Mouse (Mus musculus): Measurements from ENCODE around the gene Selenop. TPM values are rescaled to one million over a fixed set of nuclear protein-coding genes. Genes with fewer than 3 reads are reported as not detected.
A peak's percentile ranks its signal among the peaks of the same experiment; 100 is the strongest.
"Not testable (repeated sequence)": the region's sequence is repeated elsewhere in the genome, so short reads cannot be mapped to it uniquely, and the experiment has no call there.

Gene Selenop
- 300 and 304 TPM in 2 replicates for polyA plus RNA-seq (2012; rRNA removed)

DNA sequence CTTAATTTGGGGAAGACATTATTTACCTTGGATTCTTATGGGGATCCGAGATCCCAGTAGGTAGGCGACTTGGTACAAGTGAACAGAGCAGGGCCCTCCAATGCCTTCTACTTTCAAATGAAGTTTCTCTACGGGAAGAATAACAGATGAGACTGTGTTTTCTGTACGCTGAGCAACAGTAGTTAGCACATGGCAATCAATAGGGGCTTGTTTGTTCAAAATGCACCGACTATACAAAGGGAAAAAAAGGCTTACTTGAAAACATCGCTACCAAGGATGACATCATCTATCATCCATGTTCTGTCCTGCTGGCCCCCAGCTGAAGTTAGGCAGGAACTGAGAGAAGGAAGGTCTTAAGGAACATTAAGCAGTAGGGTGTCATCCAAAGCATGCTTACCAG is at the start of gene Selenop:
Gene Selenop (plus strand): TSS at position 301 of the 400 bp plus-strand sequence.
- no peak for DNase-seq (ENCODE audit: low read depth)

DNA sequence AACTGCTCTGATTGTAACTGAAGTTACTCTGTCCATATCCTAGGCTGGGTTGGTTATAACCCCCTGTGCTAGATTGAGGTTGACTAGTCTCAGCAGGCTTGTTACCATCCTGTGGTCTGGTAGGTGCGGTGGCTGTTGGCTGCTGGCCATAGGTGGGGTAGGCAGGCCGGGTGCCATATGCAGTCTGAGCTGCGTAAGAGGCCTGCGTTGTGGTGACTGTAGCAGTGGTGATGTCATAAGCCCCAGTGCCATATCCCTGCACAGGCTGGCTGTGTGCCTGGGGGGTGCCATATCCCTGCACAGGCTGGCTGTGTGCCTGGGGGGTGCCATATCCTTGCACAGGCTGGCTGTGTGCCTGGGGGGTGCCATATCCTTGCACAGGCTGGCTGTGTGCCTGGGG is 49.7 kb upstream of the Selenop start:
- not testable (repeated sequence) for DNase-seq (ENCODE audit: low read depth)

DNA sequence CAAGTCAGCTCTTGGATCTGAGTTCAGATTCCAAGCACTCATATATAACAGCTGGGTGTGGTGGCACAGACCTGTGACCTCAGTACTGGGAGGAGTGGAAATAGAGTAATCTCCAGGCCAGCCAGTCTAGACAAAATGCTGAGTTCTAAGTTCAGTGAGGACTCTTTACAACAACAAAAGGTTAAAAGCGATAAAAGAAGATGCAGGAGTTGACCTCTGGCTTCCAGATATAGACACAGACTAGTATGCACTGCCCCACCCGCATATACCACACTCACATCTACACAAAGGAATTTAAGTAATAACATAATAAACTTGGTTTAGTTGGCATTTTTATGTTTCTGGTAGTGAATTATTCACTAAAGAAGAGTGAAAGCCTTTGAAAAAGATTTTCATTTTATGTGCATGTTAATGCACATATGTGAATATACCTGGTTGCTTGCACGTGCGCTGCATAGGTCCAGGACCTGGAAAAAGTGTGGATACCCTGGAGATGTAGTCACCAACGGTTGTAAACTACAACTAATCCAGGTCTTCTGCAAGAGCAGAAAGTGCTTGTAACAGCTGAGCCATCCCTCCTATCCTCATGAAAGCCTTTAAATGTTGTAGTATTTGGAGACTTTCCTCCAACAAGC is 45.4 kb upstream of the Selenop start:
- DNase-seq (ENCODE audit: low read depth), result no peak

DNA sequence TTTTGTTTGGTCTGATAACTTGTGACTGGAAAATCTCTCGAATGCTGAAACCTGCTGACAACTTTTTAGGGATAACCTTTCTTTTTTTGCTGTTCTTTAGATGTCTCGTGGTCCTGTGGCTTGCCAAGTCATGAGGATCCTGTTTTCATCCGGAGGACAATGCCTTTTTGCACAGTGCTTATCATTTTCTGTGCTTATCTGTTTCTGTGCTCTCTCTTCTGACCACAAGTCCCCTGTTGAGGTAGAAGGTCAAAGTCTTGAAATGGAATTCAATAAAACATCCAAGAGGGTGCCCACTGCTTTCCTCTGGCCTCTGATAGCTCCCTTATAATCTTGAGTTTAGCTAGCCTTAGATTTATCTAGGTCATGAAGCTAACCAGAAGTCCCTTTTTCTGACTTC is 41.8 kb upstream of the Selenop start:
- DNase-seq (ENCODE audit: low read depth), result no peak

DNA sequence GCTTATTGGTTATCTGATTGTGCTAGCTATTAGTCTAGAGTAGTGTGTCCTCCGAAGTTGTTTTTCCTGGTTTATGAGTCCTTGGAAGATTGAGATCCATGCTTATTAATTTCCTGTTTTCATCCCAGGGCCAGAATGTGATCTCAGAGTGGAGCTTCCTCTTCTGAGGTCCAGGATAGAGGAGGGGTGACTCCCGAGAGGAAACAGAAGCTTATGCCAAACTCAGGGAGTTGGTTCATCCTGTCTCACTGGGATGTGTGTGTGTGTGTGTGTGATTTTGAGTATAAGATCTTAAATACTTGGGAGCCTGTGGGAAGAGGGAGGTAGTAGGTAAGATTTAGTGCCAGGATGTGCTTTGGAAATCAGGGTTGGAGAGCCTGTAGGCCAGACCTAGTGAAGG is 40.2 kb upstream of the Selenop start:
- no peak for DNase-seq (ENCODE audit: low read depth)

DNA sequence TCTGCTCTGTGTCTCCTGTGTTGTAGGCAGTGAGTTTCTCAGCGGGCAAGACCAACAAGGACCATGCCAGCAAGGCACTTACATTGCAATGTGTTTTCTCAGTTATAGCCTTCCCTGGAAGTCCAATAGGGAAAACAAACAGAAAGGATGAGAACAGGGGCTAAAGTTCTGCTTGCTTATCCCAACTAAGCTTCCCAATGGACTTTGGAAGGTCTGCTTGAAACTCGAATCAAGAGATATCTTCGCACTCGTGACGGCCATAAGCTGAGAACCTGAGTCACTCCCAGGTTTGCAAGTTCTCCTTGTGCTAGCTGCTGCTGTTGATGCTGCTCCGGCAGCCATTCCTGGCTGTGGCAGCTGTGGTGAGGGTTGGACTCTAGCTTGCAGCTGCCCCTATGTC is 39.4 kb upstream of the Selenop start:
- DNase-seq (ENCODE audit: low read depth), result no peak

DNA sequence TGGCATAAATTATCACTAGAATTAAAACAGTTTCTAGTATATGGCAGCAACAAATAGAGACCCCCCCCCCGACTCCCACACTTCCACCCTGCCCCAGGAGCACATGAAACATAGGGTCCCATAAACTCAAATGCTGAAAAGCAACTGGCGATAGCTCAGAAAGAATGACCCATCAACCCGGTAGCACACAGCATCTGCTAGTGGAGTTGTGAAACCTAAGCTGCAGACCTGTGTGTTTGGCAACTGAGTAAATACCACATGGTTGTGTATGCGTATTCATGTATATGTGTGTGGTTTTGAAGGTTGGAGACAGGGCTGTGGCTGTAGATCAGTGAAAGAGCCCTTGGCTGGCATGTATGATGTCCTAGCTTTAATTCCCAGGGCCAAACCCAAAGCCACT is 37.3 kb upstream of the Selenop start:
- no peak for DNase-seq (ENCODE audit: low read depth)

DNA sequence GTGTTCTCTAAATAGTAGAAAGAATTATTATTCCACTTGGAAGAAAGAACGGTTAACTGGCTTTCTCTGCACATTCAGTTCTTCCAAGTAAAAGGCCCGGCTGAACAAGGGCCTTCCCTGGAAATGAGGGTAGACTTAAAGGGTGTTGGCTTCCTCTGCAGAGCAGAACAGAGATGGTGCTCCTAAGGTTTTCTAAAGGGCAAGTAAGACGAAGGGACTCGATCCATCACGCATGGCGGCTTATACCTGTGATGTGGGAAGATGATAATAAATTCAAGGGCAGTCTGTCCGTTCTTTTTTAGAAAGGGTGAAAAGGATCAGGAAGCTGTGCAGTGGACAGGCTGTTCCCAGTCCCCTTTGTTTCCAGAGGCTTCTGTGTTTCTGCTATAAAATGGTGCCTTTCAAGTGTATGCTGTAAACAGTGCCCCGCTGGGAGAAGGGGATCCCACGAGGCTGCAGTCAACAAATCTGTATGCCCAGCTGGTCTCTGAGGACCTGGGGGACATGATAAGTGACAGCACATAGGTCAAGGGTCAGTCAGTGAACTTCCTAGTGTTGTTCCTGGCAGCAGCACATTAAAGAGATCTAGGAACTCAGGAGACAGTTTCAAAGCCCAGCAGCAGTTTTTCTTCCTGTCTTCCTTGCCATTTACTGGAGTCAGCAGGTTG is 36.0 kb upstream of the Selenop start:
- no peak for DNase-seq (ENCODE audit: low read depth)

DNA sequence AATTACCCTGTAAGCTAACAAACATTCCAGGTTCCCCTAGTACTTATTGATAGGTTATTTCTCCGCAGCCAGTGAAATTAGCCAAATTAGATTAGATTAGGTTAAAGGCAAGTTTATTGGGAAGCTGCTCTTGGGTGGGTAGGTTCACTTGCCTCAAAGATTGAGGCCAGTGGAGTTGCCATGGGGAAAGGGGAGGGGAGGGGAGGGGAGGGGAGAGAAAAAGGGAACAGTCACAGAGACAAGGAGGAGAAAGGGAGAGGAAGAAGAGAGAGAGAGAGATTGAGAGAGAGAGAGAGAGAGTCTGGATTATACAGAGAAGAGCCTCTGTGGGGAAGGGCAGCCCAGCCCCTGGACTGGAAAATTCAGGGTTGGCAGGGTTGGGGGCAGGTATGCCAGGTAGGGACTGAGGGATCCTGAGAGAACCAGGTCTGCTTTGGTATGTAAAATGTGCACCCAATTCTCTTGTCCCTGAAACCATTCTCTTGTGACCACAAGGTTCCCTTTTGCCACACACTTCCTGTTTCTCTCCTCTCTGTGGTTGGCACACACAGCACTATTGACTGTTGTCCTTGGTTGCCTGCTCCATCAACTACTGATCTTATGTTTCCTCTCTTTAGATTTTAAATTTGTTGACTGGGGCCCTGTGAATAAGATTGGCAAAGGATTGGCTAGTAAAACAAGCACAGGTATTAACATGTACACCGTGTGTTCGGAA is 34.4 kb upstream of the Selenop start:
- no peak for DNase-seq (ENCODE audit: low read depth)

DNA sequence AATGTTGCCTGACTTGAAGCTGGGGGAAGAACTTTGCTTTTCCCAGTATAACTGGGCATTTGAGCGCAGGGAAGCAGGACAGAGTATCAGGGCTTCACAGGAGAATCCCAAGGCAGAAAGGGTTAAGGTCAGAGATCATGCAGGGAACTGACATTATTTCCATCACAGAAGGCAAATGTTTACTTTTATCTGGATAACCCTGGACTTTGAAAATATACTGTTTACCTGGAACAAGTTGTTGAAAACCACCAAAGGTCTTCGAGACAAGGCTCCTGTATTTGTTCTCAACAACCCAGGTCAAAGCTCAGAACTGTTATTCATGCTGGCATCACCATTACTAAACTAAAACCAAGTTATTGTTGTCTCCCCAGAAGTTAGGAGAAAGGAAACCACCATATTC is 32.0 kb upstream of the Selenop start:
- DNase-seq (ENCODE audit: low read depth), result no peak

DNA sequence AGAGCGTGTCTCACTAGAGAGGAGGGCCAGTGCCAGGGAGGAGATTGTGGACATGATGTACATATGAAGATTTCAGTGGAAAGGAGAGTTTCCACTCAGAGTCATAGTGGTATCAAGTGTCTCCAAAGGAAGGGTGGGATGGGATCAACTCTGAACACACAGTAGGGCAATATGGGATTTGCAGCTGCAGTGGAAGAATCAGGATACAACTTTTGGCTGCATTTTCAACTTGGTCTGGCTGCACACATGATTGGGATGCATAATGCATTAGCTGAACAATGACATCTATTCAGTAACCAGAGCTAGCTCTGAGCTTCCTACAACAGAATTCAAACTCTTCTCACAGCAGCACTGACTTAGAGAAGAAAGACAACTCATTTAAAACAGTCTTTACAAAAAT is 30.4 kb upstream of the Selenop start:
- no peak for DNase-seq (ENCODE audit: low read depth)

DNA sequence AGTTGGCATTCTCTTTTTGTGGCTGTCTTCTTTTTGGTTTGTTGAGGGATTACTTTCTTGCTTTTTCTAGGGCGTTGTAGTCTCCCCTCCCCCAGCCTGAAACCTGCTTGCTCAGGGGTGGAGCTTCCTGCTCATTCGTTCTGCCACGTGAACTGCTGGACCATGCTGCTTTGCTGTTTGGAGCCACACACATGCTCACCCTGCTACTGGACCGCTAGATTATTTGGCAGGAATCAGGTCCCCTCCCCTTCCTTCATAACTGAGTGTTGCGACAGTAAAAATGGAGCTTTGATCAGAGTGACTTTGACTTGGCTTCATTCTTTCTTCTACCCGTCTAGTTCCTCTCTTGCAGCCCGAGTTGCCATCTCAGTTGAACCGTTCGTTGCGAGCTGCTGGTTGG is 23.3 kb upstream of the Selenop start:
- DNase-seq (ENCODE audit: low read depth), result not testable (repeated sequence)

DNA sequence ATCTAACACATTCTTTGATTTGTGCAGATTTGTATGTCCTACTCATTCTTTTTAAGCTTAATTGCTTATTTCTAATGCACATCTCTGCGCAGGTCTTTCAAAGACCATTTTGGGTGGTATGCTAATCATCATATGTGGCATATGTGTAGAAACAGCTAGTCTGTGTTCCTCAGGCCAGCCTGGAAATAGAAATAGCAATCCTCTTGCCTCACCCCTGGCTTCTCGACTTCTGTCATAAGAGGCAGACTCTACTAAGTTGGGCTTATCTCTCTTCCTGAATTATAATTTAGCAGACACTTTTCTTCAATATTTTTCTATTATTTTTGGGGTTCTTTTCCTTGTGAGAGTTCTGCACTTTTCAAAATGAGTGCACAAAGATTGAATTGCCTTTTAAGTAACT is 17.7 kb upstream of the Selenop start:
- DNase-seq (ENCODE audit: low read depth), result no peak

DNA sequence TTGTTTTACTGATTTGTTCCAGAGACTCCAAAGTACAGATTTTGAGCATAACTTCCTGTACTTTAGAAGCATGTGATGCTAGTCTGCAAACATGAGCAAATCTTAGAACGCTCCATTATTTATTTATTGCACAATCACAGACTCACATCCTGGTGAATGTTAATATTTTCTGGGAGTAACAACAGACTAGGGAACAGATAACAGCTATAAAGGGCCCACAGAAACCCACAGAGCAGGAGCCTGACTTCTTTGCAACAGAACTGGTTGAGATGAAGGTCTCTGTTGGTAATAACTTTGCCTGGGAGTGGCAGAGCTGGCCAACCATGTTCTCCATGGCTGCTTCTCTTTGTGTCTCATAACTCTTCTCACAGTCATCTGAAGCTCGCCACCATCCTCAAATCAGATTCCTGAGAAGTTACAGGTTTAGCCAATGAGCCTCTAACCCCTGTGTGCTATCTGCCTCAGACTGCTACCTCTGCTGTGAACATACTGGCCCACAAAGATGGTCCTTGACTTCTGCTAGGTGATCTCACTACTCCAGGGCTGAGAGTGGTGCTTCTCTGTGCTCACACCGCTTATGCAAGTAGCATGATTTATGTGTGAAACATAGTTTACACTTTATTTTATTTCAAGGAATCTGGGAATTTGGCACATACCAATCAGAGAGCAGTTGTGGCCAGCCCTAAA is 17.2 kb upstream of the Selenop start:
- no peak for DNase-seq (ENCODE audit: low read depth)

DNA sequence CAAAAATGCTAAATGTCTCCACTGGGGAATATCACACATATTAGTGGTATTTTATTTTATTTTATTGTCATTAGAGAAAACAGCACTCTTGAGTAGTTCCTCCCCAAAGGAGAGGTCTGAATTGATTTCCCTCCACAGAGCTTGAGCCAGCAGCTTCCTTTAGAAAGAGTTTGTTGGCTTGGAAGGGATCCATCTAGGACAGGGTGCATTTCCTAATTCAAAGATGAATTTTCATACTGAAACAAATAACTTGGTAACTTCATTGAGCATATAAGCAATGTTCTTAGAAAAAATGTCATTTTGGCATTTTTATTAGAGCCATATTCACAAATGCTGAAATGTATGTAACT is 16.7 kb upstream of the Selenop start:
- no peak for DNase-seq (ENCODE audit: low read depth)

DNA sequence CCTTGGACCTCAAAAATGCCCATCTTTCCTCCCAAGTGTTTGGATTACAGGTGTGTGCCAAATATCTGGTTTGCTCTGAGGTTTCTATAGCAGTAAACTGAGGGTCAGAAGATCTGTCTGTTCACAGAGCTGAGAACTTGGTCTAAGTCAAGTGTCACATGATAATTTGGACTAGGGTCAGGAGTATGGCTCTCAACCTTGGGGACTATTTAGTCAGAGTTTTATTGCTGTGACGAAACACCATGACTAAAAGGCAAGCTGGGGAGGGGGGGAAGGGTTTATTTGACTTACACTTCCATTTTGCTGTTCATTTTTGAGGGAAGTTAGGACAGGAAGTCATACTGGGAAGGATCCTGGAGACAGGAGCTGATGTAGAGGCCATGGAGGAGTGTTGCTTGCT is 9.3 kb upstream of the Selenop start:
- DNase-seq (ENCODE audit: low read depth), result no peak

DNA sequence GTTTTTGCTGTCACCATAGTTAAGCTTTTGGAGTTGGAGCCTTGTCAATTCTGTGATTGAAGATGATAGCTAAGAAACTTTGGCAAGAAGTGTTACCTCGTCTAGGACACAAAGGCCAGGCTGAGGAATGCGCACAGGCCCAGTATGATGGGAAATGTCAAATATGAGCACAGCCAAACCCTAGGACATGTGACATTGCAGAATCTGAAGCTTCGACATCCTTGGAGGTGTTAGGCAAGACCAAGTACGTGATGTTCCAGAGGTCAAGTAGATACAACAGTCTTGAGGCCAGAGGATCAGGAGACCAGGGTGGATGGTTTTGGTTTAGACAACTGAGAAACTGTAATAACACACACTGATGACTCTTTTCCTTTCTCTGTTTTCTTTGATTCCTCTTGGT is 8.0 kb upstream of the Selenop start:
- DNase-seq (ENCODE audit: low read depth), result no peak

DNA sequence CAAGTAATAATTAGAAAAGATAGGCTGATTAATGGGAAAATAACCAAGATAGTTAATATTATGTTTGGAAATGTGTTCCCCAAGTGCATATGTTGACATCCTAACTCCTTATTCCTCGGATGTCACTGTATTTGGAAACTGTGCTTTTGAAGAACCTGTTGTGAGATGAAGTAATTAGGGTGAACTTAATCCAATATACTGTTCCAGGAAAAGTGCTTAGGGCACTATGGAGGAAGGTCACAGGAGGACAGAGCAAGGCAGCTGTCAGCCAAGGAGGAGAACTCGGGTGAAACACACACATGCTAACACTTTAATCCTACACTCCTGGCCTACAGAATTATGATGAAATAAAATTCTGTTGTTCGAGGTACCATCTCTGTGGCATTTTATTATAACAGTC is 5.5 kb upstream of the Selenop start:
- peak; percentile 77 for DNase-seq (ENCODE audit: low read depth)

DNA sequence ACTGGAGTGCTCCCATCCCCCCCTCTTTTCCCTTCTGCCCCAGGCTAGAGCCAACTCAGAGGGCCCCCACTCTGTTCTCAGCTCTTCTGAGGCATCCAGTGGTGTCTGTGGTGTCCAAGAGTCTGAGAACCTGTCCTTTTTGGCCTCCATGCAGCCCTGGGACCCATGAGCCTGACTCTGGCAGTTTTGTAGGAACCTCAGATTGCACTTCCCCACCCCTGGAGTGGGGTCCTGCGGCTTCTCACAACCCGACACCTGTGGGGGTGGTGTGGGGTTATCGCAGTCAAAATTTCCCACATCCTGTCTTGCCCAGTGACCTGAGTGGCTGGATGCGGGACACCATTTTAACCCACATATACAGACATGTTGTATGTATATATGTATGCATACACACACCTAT is 4.1 kb upstream of the Selenop start:
- DNase-seq (ENCODE audit: low read depth), result no peak

DNA sequence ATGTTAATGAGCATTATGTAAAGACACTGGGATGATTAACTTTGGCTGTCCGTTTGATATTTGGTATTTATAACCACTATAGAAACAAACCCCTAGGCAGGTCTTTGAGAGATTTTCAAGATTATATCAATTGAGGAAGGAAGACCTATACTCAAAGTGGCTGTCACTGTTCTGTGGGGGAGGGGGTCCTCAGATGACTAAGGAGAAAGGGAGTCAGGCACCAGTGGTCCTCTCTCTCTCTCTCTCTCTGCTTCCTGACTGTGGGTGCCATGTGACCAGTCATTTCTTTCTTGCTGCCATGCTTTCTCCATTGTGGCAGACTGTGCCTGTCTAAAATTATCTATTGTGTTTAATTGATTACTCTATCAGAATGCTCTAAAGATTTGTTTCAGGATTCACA is 3.5 kb upstream of the Selenop start:
- DNase-seq (ENCODE audit: low read depth), result no peak

DNA sequence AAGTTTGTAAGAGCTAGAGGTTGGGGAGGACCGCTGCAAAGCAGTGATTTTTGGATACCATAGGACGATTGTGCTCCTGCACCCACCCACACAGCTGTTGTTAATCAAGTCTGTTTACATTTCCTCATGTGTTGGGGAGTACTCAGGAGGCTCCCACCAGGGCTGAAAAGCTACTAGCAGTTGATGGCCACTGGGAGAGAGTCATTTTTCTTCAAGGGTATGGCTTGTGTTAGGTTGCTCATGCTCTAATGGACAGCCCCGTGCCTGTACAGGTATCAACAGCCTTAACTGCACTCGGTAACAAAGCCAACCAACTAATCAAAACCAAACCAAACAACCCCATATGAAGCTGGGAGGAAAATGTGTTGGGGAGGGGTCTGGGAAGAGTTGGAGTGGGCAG is 1.1 kb downstream of the Selenop start:
- DNase-seq (ENCODE audit: low read depth), result no peak

DNA sequence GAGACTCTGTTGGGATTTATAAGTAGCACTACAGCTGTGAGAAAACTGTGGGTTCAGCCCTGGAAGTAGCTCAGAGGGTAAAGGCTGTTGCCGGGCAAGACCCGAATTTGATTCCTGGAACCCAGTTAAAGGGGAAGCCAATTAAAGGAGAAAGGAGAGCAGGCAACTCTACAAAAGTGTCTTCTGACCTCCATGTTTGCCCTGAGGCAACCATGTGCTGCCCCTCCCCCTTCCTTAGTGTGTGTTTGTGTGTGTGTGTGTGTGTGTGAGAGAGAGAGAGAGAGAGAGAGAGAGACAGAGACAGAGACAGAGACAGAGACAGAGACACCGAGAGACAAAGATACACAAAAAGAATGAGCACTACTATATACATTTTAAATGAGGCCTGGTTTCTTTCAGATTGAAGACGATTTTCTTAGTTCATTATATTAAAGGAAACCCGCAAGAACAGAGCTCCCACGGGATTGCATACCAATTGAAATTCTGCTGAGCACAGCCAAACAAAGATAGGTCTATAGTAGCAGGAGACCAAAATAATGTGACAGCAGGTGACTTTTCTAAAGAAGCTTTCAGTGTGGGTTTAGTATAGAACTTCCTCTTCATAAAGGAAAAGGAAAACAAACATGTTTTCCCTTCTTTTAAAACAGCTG is 1.8 kb downstream of the Selenop start:
- no peak for DNase-seq (ENCODE audit: low read depth)

Measured in gonadal fat pad, adult 2 months (tissue).